Mouse (Mus musculus): ENCODE measurements at regions not wholly inside any gene's neighbourhood (a gene's known extent, or its start where the extent isn't known, plus 50 kb on each side); places are given as distances from the start of the nearest gene placed in this dataset.

DNA sequence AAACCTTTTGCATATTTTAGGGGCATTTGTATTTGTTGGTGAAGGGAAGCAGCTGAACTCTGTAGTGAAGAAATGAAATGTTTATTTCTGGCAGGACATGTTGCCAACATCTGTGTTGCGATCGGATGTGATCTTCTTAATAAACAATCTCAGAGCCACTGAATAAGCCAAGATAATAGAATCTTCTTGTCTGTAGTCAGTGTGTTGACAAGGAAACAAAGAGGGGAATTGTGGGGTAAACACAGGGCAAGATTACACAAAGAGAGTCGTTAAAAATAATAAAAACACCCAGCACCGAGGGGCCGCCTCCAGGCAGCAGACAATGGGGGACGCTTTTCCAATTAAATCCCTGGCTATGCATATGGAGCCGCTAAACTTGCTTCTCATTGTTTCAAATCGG, 234.4 kb downstream of the Etnk1 start:
- TF ChIP-seq CTCF (IDR thresholded peaks at IDR 0.05; ENCODE audit: insufficient read depth, low read length) (no peak), POLR2A (IDR thresholded peaks at IDR 0.05; ENCODE audit: borderline replicate concordance, extremely low read depth, low read depth, low read length) (no peak)

Measured in lung, adult 2 months (tissue).